Mouse (Mus musculus): ENCODE results near the gene Gm17428. TPM values are rescaled to one million over a fixed set of nuclear protein-coding genes. Genes with fewer than 3 reads are reported as not detected.
"Not testable (repeated sequence)": the region's sequence is repeated elsewhere in the genome, so short reads cannot be mapped to it uniquely, and the experiment has no call there.

Gm17428 gene
- total RNA-seq, 2 experiments from 2014 or later, result not detected

- intact Hi-C loops (cut with DNase I); DNase-seq (ENCODE audit: extremely low spot score in 1 of 2, low spot score in 2 of 2): not testable (repeated sequence)
These were observed 3.9 kb upstream of the Gm17428 start for GRCm38 (mm10) chr14:54972786-54973185.

- intact Hi-C loops (cut with DNase I), result loop anchor here (1.0 kb wide), 1 partner anchor 26 kb away; no protein-coding TSS in a partner anchor
- peak in 1 of 2 experiments; percentile 51 for DNase-seq (ENCODE audit: extremely low spot score in 1 of 2, low spot score in 2 of 2)
These were observed 2.5 kb upstream of the Gm17428 start for GRCm38 (mm10) chr14:54974068-54974791.

- no peak for DNase-seq (ENCODE audit: extremely low spot score in 1 of 2, low spot score in 2 of 2)
- intact Hi-C loops (cut with DNase I), result no loop called here
These were observed 1.9 kb downstream of the Gm17428 start for GRCm38 (mm10) chr14:54978664-54979063.

GRCm38 (mm10) chr14:54981934-54982333 lies 5.2 kb downstream of the Gm17428 start:
- no peak for DNase-seq (ENCODE audit: extremely low spot score in 1 of 2, low spot score in 2 of 2)
- intact Hi-C loops (cut with DNase I), result no loop called here

GRCm38 (mm10) chr14:54988350-54988874 lies 11.7 kb downstream of the Gm17428 start:
- intact Hi-C loops (cut with DNase I); DNase-seq (ENCODE audit: extremely low spot score in 1 of 2, low spot score in 2 of 2): not testable (repeated sequence)

GRCm38 (mm10) chr14:54988882-54989281 lies 12.1 kb downstream of the Gm17428 start:
- DNase-seq (ENCODE audit: extremely low spot score in 1 of 2, low spot score in 2 of 2), result no peak
- intact Hi-C loops (cut with DNase I), result no loop called here

- no peak for DNase-seq (ENCODE audit: extremely low spot score in 1 of 2, low spot score in 2 of 2)
- intact Hi-C loops (cut with DNase I), result no loop called here
These were observed 13.2 kb downstream of the Gm17428 start for GRCm38 (mm10) chr14:54989886-54990441.

- no peak for DNase-seq (ENCODE audit: extremely low spot score in 1 of 2, low spot score in 2 of 2)
- intact Hi-C loops (cut with DNase I), result no loop called here
These were observed 15.5 kb downstream of the Gm17428 start for GRCm38 (mm10) chr14:54992196-54992595.

GRCm38 (mm10) chr14:54993636-54994035 lies 16.9 kb downstream of the Gm17428 start:
- no peak for DNase-seq (ENCODE audit: extremely low spot score in 1 of 2, low spot score in 2 of 2)
- intact Hi-C loops (cut with DNase I), result no loop called here

GRCm38 (mm10) chr14:54994136-54994868 lies 17.6 kb downstream of the Gm17428 start, which contains the start of gene Myh7:
Gene Myh7, minus strand, starts transcription at chr14:54994626.
- DNase-seq (ENCODE audit: extremely low spot score in 1 of 2, low spot score in 2 of 2), result no peak
- intact Hi-C loops (cut with DNase I), result no loop called here

- intact Hi-C loops (cut with DNase I), result loop anchor here (5.0 kb wide), 1 partner anchor 83 kb away; the partner anchor contains the start of gene Slc22a17
- no peak for DNase-seq (ENCODE audit: extremely low spot score in 1 of 2, low spot score in 2 of 2)
These were observed 18.1 kb downstream of the Gm17428 start for GRCm38 (mm10) chr14:54994869-54995186.

GRCm38 (mm10) chr14:54995457-54996138 lies 18.9 kb downstream of the Gm17428 start:
- intact Hi-C loops (cut with DNase I), result loop anchor here (5.0 kb wide), 1 partner anchor 83 kb away; the partner anchor contains the start of gene Slc22a17
- peak; percentile 42 to 60 for DNase-seq (ENCODE audit: extremely low spot score in 1 of 2, low spot score in 2 of 2)

- intact Hi-C loops (cut with DNase I), result loop anchor here (5.0 kb wide), 1 partner anchor 84 kb away; the partner anchor contains the start of gene Slc22a17
- no peak for DNase-seq (ENCODE audit: extremely low spot score in 1 of 2, low spot score in 2 of 2)
These were observed 20.1 kb downstream of the Gm17428 start for GRCm38 (mm10) chr14:54996793-54997192.

GRCm38 (mm10) chr14:54997297-54997696 lies 20.6 kb downstream of the Gm17428 start:
- intact Hi-C loops (cut with DNase I), result loop anchor here (5.0 kb wide), 1 partner anchor 85 kb away; the partner anchor contains the start of gene Slc22a17

GRCm38 (mm10) chr14:54998680-54999079 lies 21.9 kb downstream of the Gm17428 start:
- intact Hi-C loops (cut with DNase I), result loop anchor here (5.0 kb wide), 1 partner anchor 86 kb away; the partner anchor contains the start of gene Slc22a17
- DNase-seq (ENCODE audit: extremely low spot score in 1 of 2, low spot score in 2 of 2), result no peak

More at GRCm38 (mm10) chr14:54997297-54997696, 20.6 kb downstream of the Gm17428 start:
- no peak for DNase-seq (ENCODE audit: extremely low spot score in 1 of 2, low spot score in 2 of 2)

GRCm38 (mm10) chr14:54999868-55000267 lies 23.1 kb downstream of the Gm17428 start:
- DNase-seq (ENCODE audit: extremely low spot score in 1 of 2, low spot score in 2 of 2), result not testable (repeated sequence)
- intact Hi-C loops (cut with DNase I), result loop anchor here (5.0 kb wide), 1 partner anchor 88 kb away; the partner anchor contains the start of gene Slc22a17

GRCm38 (mm10) chr14:55000814-55001213 lies 24.1 kb downstream of the Gm17428 start:
- intact Hi-C loops (cut with DNase I), result no loop called here
- no peak for DNase-seq (ENCODE audit: extremely low spot score in 1 of 2, low spot score in 2 of 2)

- DNase-seq (ENCODE audit: extremely low spot score in 1 of 2, low spot score in 2 of 2), result no peak
- intact Hi-C loops (cut with DNase I), result no loop called here
These were observed 24.7 kb downstream of the Gm17428 start for GRCm38 (mm10) chr14:55001446-55001845.
